Mouse (Mus musculus) cerebellum, postnatal 14 days (tissue): ENCODE measurements around the gene Ppig.

Source experiments
- DNase-seq, 2 experiments: peaks; one replicate each; pipeline ENCODE4 v3.0.0; 2021; ENCODE audit warnings: mixed read lengths in 2 of 2

Ppig gene

DNA sequence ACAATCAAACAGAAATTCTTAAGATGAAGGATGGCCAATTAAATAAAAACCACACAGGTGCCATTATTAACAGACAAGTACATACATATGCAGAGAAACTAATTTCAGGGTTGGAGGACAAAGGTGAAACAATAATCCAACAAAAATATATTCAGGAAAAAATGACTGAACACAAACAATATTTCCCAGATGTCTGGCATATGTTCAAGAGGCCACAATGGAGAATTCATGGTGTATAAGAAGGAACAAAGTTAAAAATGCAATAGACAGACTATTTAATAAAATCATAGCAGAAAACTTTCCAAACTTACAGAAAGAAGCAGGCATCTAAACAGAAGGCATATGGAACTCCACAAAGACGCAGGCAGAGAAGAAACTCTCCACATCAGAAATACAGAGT lies 42.4 kb downstream of the Ppig start:
- no peak for DNase-seq

DNA sequence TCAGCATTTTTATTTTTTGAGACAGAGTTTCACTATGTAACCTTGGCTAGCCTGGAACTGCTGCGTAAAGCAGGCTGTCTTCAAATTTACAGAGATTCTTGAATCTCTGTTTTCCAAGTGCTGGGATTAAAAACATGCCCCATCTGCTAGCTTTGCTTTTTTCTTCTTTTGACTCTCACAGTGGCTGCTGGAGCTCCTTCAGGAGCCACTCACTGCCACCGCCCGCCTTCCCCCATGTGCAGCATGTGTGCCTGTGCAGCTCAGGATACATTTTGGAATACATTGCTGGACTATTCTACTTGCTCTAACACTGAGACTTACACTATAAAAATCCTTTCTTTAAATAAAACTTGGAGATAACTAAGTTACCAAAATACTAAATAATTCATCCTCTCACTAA lies 51.0 kb downstream of the Ppig start:
- DNase-seq, result no peak

DNA sequence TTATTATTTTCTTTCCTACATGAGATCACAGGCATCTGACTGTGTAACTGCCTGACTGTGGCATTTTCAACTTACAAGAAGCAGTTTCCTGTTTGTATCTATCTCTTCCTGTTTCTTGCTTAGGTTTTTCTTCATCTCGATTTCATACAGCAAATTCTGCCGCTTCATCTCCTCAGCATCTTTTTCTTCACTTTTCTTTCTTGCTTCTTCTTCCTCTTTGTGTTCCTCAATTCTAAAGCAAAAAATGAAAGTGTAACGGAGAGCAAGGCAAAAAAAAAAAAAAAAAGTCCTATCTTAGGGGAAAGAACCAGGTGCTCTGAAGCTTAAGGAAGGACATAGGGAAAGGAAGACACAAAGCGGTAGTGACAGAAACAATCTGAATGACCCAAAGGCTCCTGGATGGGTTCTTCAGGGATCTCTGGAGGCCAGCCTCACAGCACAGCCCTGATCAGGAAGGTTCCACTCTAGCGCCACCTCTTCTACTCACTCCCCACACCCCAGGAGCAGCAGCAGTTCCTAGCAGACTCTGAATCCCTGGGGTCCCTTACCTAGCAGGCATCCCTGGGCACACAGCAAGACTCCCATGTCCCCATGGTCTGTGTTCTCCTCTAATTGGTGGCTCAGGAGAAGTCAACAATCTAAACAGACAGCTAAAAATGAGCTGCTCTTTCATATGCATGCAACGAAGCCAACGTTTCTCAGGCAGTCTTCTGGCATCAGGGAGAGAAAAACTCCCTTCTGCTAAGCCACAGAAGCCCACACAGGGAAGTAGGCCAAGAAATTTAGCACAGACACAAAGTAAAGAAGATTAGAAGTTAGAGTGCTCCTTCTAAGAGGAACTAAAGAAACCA lies 55.9 kb downstream of the Ppig start:
- no peak for DNase-seq

DNA sequence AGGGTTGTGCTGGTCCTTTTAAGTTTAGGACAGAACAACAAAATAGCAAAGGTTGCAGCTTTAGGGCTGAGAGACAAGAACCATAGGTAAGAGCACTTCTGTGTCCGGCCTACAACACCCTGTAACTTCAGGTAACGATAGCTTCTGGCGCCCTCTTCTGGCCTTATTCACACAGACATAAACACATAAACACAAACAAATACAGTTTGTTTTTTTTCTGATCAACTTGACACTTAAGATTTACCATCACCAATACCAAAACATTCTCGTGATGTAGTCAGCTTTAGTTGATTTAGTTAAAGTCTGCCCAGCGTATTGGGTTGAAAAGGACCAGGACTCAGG lies 56.5 kb downstream of the Ppig start:
- peak in 1 of 2 experiments; percentile 31 for DNase-seq

DNA sequence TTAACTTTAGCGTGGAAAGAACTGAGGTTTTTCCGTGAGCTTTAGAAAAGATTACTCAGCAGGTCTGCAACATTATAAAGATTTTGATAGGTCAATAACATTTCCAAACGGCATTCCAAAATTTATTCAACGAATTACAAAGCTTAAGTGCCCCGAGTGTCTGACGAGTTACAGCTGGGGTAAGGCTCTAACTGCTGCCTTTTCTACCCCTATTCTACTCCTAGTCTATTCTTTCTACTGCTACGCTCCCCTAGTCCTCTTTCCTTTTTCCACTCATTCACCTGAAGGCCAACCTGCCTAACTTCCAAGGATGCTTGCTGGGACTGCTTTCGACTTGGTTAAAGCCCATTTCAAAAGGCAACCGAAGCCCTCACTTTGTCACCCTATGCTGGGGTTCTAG lies 66.6 kb downstream of the Ppig start:
- no peak for DNase-seq

DNA sequence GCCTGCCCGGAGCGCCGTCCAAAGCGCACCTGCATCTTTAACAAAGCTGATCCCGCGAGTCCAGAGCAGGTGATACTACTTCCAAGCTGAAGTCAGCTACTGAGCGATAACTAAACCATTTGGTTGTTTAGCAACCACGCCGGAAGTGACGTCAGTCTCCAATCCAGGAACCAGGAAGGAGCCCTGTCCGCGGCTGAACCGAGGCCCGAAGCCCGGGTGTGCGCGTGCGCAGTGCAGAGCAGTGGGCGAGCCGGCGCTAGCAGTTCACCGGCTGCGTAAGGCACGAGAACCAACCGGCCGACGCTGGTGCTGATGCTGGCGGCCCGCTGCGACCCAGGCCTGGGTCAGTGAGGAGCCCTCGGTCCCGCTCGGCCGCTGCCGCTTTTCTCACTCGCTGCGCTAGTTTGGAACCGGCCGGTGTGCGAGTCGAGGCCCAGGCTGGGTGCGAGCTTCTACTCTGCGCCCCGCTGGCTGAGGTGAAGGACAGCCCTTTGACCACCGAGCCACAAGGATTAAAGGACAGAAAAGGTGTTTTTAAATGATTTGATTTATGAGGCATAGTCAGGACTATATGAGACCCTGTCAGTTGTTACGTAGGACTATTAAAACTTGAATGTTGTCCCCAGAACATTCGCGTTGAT lies 67.2 kb downstream of the Ppig start, which contains the start of the genes Ccdc173 and Phospho2:
TSS of gene Ccdc173 (minus strand) at position 147 of the 641 bp plus-strand sequence.
TSS of gene Phospho2 (plus strand) at position 195 of the 641 bp plus-strand sequence.
- DNase-seq, result peak; percentile 99

DNA sequence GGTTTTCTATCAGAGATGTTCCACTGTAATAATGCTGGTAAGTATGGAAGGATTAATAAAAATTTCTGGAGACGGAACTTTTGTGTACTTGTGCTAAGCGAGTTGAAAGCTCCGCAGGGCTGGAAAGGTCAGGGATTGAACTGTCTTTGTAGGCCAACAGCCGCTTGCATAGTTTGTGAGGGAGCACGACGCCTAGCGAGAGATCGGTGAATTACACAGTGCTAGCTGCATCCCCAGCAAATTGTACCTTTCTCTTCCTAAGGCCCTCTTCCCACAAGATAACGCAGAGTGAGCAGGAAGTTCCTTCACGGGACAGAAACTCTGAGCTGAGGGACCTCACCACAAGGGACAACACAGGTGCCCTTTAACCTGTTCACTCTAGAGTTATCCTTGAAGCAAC lies 67.9 kb downstream of the Ppig start:
- peak; percentile 90 to 91 for DNase-seq

DNA sequence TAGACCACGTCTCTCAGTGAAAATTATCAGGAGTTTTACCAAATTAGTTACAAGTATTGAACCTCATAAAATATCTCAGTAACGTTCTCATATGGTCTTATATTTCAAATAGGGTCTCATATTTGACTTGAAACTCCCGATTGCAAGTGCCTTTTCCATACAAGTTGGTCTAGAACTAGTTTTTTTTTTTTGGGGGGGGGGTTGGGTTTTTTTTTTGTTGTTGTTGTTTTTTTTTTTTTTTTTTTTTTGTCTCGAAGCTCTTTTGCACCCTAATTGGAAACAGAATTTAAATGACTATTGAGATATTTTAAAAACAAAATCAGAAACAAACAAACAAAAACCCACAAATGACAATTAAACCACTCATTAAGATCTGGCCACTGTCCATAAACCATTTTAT lies 68.4 kb downstream of the Ppig start:
- DNase-seq, result no peak

DNA sequence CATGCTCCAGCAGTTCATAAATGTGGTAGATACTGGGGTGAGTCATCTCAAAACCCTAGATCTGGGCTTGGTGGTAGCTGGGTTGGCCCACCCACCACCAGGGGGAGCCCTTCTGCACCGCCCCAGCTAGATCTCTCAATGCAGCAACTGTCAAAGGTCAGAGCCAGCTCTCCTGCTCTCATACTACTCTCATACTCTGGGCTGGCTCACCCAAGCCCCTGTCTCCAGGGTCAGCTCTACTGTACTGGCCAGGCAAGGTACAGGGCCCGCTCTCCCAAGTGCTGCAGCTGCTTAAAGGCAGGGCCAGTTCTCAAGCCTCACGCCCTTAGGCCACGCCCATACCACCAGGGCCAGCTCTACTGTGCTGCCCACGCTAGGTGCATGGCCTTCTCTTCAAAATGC lies 80.6 kb downstream of the Ppig start:
- DNase-seq, result peak; percentile 66
